In the genomic region with DNA sequence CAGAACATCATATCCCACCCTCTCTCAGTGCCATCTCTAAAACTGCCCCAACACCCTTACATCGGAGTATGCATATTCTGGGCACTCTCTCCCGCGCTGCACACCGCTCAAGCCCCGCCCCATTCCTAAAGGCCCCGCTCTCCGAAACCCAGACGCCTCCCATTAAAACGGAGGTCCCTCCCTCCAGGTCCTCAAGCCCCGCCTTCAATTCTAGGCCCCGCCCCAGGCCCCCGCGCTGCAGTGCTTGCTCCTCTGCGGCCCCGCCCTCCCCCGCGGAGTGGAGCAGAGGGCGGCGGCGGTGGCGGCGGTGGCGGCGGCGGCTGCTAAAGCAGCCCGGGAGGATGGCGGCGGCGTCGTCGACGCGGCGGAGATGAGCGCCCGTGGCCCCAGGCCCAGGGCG, we compare ENCODE assay signal across 8 mouse cellular contexts. TPM values are rescaled to one million over a fixed set of nuclear protein-coding genes. Genes with fewer than 3 reads are reported as not detected.
DNase-seq lines count a peak whose midpoint lies in the region; ATAC-seq and TF ChIP-seq lines count a peak whose summit lies in the region.

A gene (plus strand): TSS at position 240 of the 400 bp plus-strand sequence.

- ATAC-seq in forebrain, embryonic 11.5 days (replicated peaks; ENCODE audit: low FRiP score): peak; percentile 84
- ATAC-seq in liver, postnatal 0 days: peak; percentile 91
- ATAC-seq in neural tube, embryonic 14.5 days (ENCODE audit: low read depth): peak; percentile 86

- peak within 1 kb of the TSS; percentile 92 for H3K4me3 ChIP-seq in ES-Bruce4 (ENCODE audit: low read depth, low read length)
- peak within 1 kb of the TSS; percentile 76 for H3K4me3 ChIP-seq in forebrain, embryonic 11.5 days (ENCODE audit: low read depth, low read length)
- H3K4me3 ChIP-seq in liver, postnatal 0 days (ENCODE audit: low read depth, low read length): peak within 1 kb of the TSS; percentile 40
- H3K4me3 ChIP-seq in neural tube, embryonic 14.5 days (ENCODE audit: low read depth, low read length): peak within 1 kb of the TSS; percentile 68
- H3K4me3 ChIP-seq in thymus, adult 2 months (ENCODE audit: control insufficient read depth, insufficient read depth, low read length): peak within 1 kb of the TSS; percentile 6

- TF ChIP-seq EP300 in ES-Bruce4 (IDR thresholded peaks at IDR 0.05; ENCODE audit: insufficient read depth, low read depth, low read length): no peak
- TF ChIP-seq EP300 in liver, postnatal 0 days (IDR thresholded peaks at IDR 0.05; ENCODE audit: low read depth): no peak

- no peaks in the 10 kb centered on the region for H3K27me3 ChIP-seq in ES-Bruce4 (ENCODE audit: control insufficient read depth, insufficient read depth, low read length, poor library complexity, severe bottlenecking)
- peaks cover 36% of the 10 kb centered on the region for H3K27me3 ChIP-seq in forebrain, embryonic 11.5 days (ENCODE audit: control insufficient read depth, insufficient read depth, low read length)
- peaks cover 55% of the 10 kb centered on the region for H3K27me3 ChIP-seq in liver, postnatal 0 days (ENCODE audit: insufficient read depth, low read length)
- H3K27me3 ChIP-seq in neural tube, embryonic 14.5 days (ENCODE audit: control insufficient read depth, insufficient read depth, low read length): peaks cover 32% of the 10 kb centered on the region
- H3K27me3 ChIP-seq in thymus, adult 2 months (ENCODE audit: control insufficient read depth, insufficient read depth, low read length): peaks cover 18% of the 10 kb centered on the region

- H3K9ac ChIP-seq in ES-Bruce4 (ENCODE audit: low read depth, poor library complexity, severe bottlenecking): peak within 1 kb of the TSS; percentile 77
- peak within 1 kb of the TSS; percentile 93 for H3K9ac ChIP-seq in forebrain, embryonic 11.5 days (ENCODE audit: low read length)
- no peak within 1 kb of the TSS for H3K9ac ChIP-seq in liver, postnatal 0 days (replicated peaks)
- H3K9ac ChIP-seq in neural tube, embryonic 14.5 days (replicated peaks; ENCODE audit: low read depth, low read length): peak within 1 kb of the TSS; percentile 87

- peak; percentile 81 for DNase-seq in c-Kit-positive CD71-negative TER-119-negative erythroid progenitor cells, embryonic 14.5 days (ENCODE audit: low read depth)
- peak; percentile 96 for DNase-seq in forebrain, embryonic 11.5 days (ENCODE audit: low spot score)
- DNase-seq in heart, postnatal 10 days: peak; percentile 57 to 66
- DNase-seq in kidney, postnatal 4 days: peak; percentile 87 to 90
- DNase-seq in liver, postnatal 0 days: peak; percentile 92
- DNase-seq in thymus, adult 2 months: peak; percentile 59

- peak within 1 kb of the TSS; percentile 86 for H3K4me2 ChIP-seq in forebrain, embryonic 11.5 days (ENCODE audit: low read depth, low read length, severe bottlenecking)
- peak within 1 kb of the TSS; percentile 85 for H3K4me2 ChIP-seq in liver, postnatal 0 days (ENCODE audit: low read depth, low read length)
- peak within 1 kb of the TSS; percentile 62 for H3K4me2 ChIP-seq in neural tube, embryonic 14.5 days (ENCODE audit: low read depth, low read length)

- no peaks in the 10 kb centered on the region for H3K9me3 ChIP-seq in ES-Bruce4 (replicated peaks; ENCODE audit: control insufficient read depth, insufficient read depth, low read length, poor library complexity, severe bottlenecking)
- no peaks in the 10 kb centered on the region for H3K9me3 ChIP-seq in forebrain, embryonic 11.5 days (ENCODE audit: control insufficient read depth, low read length)
- no peaks in the 10 kb centered on the region for H3K9me3 ChIP-seq in liver, postnatal 0 days (ENCODE audit: low read length)
- no peaks in the 10 kb centered on the region for H3K9me3 ChIP-seq in neural tube, embryonic 14.5 days (ENCODE audit: control insufficient read depth, low read length)

- no peak for TF ChIP-seq CTCF in ES-Bruce4 (IDR thresholded peaks at IDR 0.05; ENCODE audit: low read depth, low read length)
- TF ChIP-seq CTCF in liver, postnatal 0 days (IDR thresholded peaks at IDR 0.05; ENCODE audit: low read depth): no peak
- no peak for TF ChIP-seq CTCF in thymus, adult 2 months (IDR thresholded peaks at IDR 0.05; ENCODE audit: borderline replicate concordance, control insufficient read depth, extremely low read depth, insufficient read depth, low read length, poor library complexity)

- H3K27ac ChIP-seq in ES-Bruce4 (ENCODE audit: insufficient read depth, low read length): peak within 1 kb of the TSS; percentile 54; the same call in 1 of the 2 replicates
- H3K27ac ChIP-seq in forebrain, embryonic 11.5 days (ENCODE audit: low read depth, low read length): 0 out of 2 replicates have a peak within 1 kb of the TSS, but pooled peaks have one; percentile 53
- no peak within 1 kb of the TSS for H3K27ac ChIP-seq in liver, postnatal 0 days (ENCODE audit: low read depth)
- peak within 1 kb of the TSS; percentile 89 for H3K27ac ChIP-seq in neural tube, embryonic 14.5 days (ENCODE audit: low read depth, low read length)
- H3K27ac ChIP-seq in thymus, adult 2 months (ENCODE audit: control insufficient read depth, insufficient read depth, low read length): no peak within 1 kb of the TSS

- WGBS in forebrain, embryonic 11.5 days: 1% methylated on average over 37 of the region's 37 CpGs
- WGBS in liver, postnatal 0 days (ENCODE audit: insufficient replicate concordance): under 1% methylated on average over 26 of the region's 37 CpGs
- under 1% methylated on average over 24 of the region's 37 CpGs for WGBS in neural tube, embryonic 14.5 days
- 1% methylated on average over 37 of the region's 37 CpGs for WGBS in thymus, adult 2 months

- H3K4me1 ChIP-seq in ES-Bruce4 (ENCODE audit: control insufficient read depth, insufficient read depth, low read length): no peaks in the 10 kb centered on the region
- H3K4me1 ChIP-seq in forebrain, embryonic 11.5 days (replicated peaks; ENCODE audit: control insufficient read depth, insufficient read depth, low read length): peaks cover 8% of the 10 kb centered on the region
- H3K4me1 ChIP-seq in liver, postnatal 0 days (ENCODE audit: insufficient read depth): peaks cover 9% of the 10 kb centered on the region
- peaks cover 9% of the 10 kb centered on the region; the same call in 1 of the 2 replicates for H3K4me1 ChIP-seq in neural tube, embryonic 14.5 days (ENCODE audit: control insufficient read depth, insufficient read depth, low read length)
- H3K4me1 ChIP-seq in thymus, adult 2 months (replicated peaks; ENCODE audit: control insufficient read depth, insufficient read depth, low read length): peaks cover 10% of the 10 kb centered on the region

- no peak for TF ChIP-seq POLR2A in ES-Bruce4 (IDR thresholded peaks at IDR 0.05; ENCODE audit: insufficient read depth, low read length)
- TF ChIP-seq POLR2A in thymus, adult 2 months (IDR thresholded peaks at IDR 0.05; ENCODE audit: control insufficient read depth, extremely low read depth, insufficient read depth, low read length, poor library complexity): no peak

- no peaks in the 10 kb centered on the region for H3K36me3 ChIP-seq in ES-Bruce4 (ENCODE audit: control insufficient read depth, insufficient read depth, low read length, poor library complexity, severe bottlenecking)
- no peaks in the 10 kb centered on the region; the same call in 1 of the 2 replicates for H3K36me3 ChIP-seq in forebrain, embryonic 11.5 days (ENCODE audit: control insufficient read depth, insufficient read depth, low read length)
- H3K36me3 ChIP-seq in liver, postnatal 0 days (replicated peaks; ENCODE audit: insufficient read depth, low read length): no peaks in the 10 kb centered on the region
- H3K36me3 ChIP-seq in neural tube, embryonic 14.5 days (ENCODE audit: control insufficient read depth, insufficient read depth, low read length): peaks cover 9% of the 10 kb centered on the region; the same call in 1 of the 2 replicates
- no peaks in the 10 kb centered on the region for H3K36me3 ChIP-seq in thymus, adult 2 months (ENCODE audit: control insufficient read depth, insufficient read depth, low read length)

- intact Hi-C loops in heart, postnatal 10 days (cut with DNase I): loop anchor here (5.0 kb wide), 1 partner anchor 105 kb away; a partner anchor contains a TSS

RNA-seq across cellular contexts. Expression of the gene that starts here (rescaled TPM):
- 14.3 and 15.3 TPM in 2 replicates for polyA plus RNA-seq in ES-Bruce4 (2011; ENCODE audit: insufficient read depth, insufficient read length, low read depth, missing spikeins)
- polyA plus RNA-seq in forebrain, embryonic 11.5 days (2014; fragmentation: Nextera tagmentation; extraction: Ambion mirVana): 47.3 and 54.7 TPM in 2 replicates
- 10 to 100 TPM; 67.9 to 82.8 TPM for total RNA-seq in heart, postnatal 10 days (2021)
- 1.5 and 4.6 TPM in 2 replicates for polyA plus RNA-seq in liver, postnatal 0 days (2015; fragmentation: Nextera tagmentation; extraction: Ambion mirVana)
- polyA plus RNA-seq in neural tube, embryonic 14.5 days (2014; fragmentation: Nextera tagmentation; extraction: Ambion mirVana): 115 and 118 TPM in 2 replicates
- 3.0 and 19.9 TPM in 2 replicates for polyA plus RNA-seq in thymus, adult 2 months (2012; rRNA removed)

Comparison
In these comparisons a context has a peak if more than half of its experiments do, and no peak if none do; other contexts are left out.
1. H3K27ac ChIP-seq: peak in ES-Bruce4 (single experiment), forebrain, embryonic 11.5 days (single experiment) and neural tube, embryonic 14.5 days (single experiment); none in liver, postnatal 0 days (single experiment) and thymus, adult 2 months (single experiment).
2. H3K4me3 ChIP-seq: peak in every context shown above with its lines; median percentile 92 in ES-Bruce4; 76 in forebrain, embryonic 11.5 days; 68 in neural tube, embryonic 14.5 days; 40 in liver, postnatal 0 days; 6 in thymus, adult 2 months.
3. Peak in every context shown above with its lines, with median percentiles within 50 percentile points of each other: DNase-seq, ATAC-seq and H3K4me2 ChIP-seq.